Mouse (Mus musculus) kidney, postnatal 25 days (tissue): ENCODE results near the gene Vnn3.

Experiments
- DNase-seq, 2 experiments: peaks; one replicate each; pipeline ENCODE4 v3.0.0; 2021; ENCODE audit warnings: mixed read lengths in 2 of 2

Gene Vnn3

GRCm38 (mm10) chr10:23851228-23851912 is at the start of gene Vnn3:
Gene Vnn3 (plus strand): TSS chr10:23851462.
- no peak for DNase-seq

- no peak for DNase-seq
Measured at GRCm38 (mm10) chr10:23802911-23803310, 48.4 kb upstream of the Vnn3 start.

GRCm38 (mm10) chr10:23804665-23805064 is 46.6 kb upstream of the Vnn3 start:
- DNase-seq = no peak

GRCm38 (mm10) chr10:23806201-23806600 is 45.1 kb upstream of the Vnn3 start:
- DNase-seq = no peak

- DNase-seq = peak; percentile 66 to 89
Measured at GRCm38 (mm10) chr10:23811635-23812437, 39.4 kb upstream of the Vnn3 start.

- DNase-seq = no peak
Measured at GRCm38 (mm10) chr10:23812438-23812759, 38.9 kb upstream of the Vnn3 start.

GRCm38 (mm10) chr10:23812852-23813766 is 38.2 kb upstream of the Vnn3 start:
- DNase-seq = no peak

- DNase-seq = peak; percentile 60 to 89
Measured at GRCm38 (mm10) chr10:23815168-23815567, 36.1 kb upstream of the Vnn3 start.

- no peak for DNase-seq
Measured at GRCm38 (mm10) chr10:23816241-23816640, 35.0 kb upstream of the Vnn3 start.

GRCm38 (mm10) chr10:23826516-23826915 is 24.7 kb upstream of the Vnn3 start:
- DNase-seq = peak in 1 of 2 experiments; percentile 4

GRCm38 (mm10) chr10:23836003-23836964 is 15.0 kb upstream of the Vnn3 start:
- peak; percentile 21 to 53 for DNase-seq

- DNase-seq = no peak
Measured at GRCm38 (mm10) chr10:23837115-23837514, 14.1 kb upstream of the Vnn3 start.

GRCm38 (mm10) chr10:23838910-23839309 is 12.4 kb upstream of the Vnn3 start:
- DNase-seq = peak in 1 of 2 experiments; percentile 40

- DNase-seq = peak in 1 of 2 experiments; percentile 33
Measured at GRCm38 (mm10) chr10:23839368-23839767, 11.9 kb upstream of the Vnn3 start.

- no peak for DNase-seq
Measured at GRCm38 (mm10) chr10:23840496-23840895, 10.8 kb upstream of the Vnn3 start.

- DNase-seq = no peak
Measured at GRCm38 (mm10) chr10:23852096-23852495, 834 bp downstream of the Vnn3 start.

GRCm38 (mm10) chr10:23864362-23865312 is 13.4 kb downstream of the Vnn3 start:
- no peak for DNase-seq

- DNase-seq = peak; percentile 44 to 75
Measured at GRCm38 (mm10) chr10:23880695-23881094, 29.4 kb downstream of the Vnn3 start.

- no peak for DNase-seq
Measured at GRCm38 (mm10) chr10:23884910-23885309, 33.6 kb downstream of the Vnn3 start.

GRCm38 (mm10) chr10:23886060-23886459 is 34.8 kb downstream of the Vnn3 start:
- no peak for DNase-seq

- DNase-seq = no peak
Measured at GRCm38 (mm10) chr10:23892987-23893386, 41.7 kb downstream of the Vnn3 start.
